Mouse (Mus musculus) A20 (cell line): ENCODE data around the gene Utp11.

ENCODE experiments used
- DNase-seq: peaks from one replicate; pipeline ENCODE4 v3.0.0-alpha.2; 2011; ENCODE audit warnings: low read depth, low spot score

The Utp11 gene

DNA sequence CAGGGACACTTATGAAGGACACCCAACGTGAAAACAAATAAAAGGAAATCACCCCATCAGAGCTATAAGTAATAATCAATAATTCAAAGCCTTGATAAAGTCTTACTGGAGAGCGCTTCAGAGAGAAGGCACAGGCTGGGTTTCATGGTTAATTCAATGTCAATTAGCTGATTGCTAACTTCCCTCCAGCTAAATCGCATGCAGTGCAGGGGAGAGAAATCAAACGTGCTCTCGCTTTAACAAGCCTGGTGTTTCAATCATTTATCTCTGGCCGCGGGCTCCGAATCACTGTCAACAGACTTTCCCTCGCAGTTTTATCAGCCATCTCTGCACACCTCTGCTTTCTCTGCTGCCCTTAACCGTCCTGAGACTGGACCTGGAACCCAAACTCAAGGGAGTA, 60.5 kb downstream of the Utp11 start:
- DNase-seq = no peak

GRCm38 (mm10) chr4:124631456-124631855, 61.9 kb downstream of the Utp11 start:
- no peak for DNase-seq
